Mouse (Mus musculus) liver, embryonic 16.5 days (tissue): ENCODE results near the gene Tenm3. TPM values are rescaled to one million over a fixed set of nuclear protein-coding genes. Genes with fewer than 3 reads are reported as not detected.

Experiments used
- ATAC-seq: fragments of 200-750 bp; cut with Nextera tagmentation; 2 replicates; pipeline ENCODE4 v1.8.0; 2017; ENCODE audit warnings: low read depth, mild to moderate bottlenecking, moderate number of reproducible peaks, moderate library complexity
- H3K27ac ChIP-seq: fragments of 300-500 bp; sonication (generic); 2 replicates; pipeline ENCODE4 v1.5.1; 2014; ENCODE audit warnings: mild to moderate bottlenecking, low read length
- H3K27me3 ChIP-seq: fragments of 300-500 bp; sonication (generic); 2 replicates; pipeline ENCODE4 v1.6.1; 2014; ENCODE audit warnings: low read depth, low read length, mixed read lengths; ENCODE audit not compliant: control insufficient read depth, insufficient read depth
- H3K36me3 ChIP-seq: fragments of 300-500 bp; sonication (generic); 2 replicates; pipeline ENCODE4 v1.6.1; 2014; ENCODE audit warnings: mild to moderate bottlenecking; ENCODE audit not compliant: control insufficient read depth, insufficient read depth
- H3K4me1 ChIP-seq: fragments of 300-500 bp; sonication (generic); 2 replicates; pipeline ENCODE4 v1.6.1; 2014; ENCODE audit warnings: low read depth, low read length, mixed read lengths; ENCODE audit not compliant: control insufficient read depth
- H3K4me2 ChIP-seq: fragments of 300-500 bp; sonication (generic); 2 replicates; pipeline ENCODE4 v1.6.1; 2014; ENCODE audit warnings: low read depth, low read length, mixed read lengths
- H3K4me3 ChIP-seq: fragments of 300-500 bp; sonication (generic); 2 replicates; pipeline ENCODE4 v1.5.1; 2014; ENCODE audit warnings: low read depth, mild to moderate bottlenecking, low read length
- H3K9ac ChIP-seq: fragments of 300-500 bp; sonication (generic); 2 replicates; pipeline ENCODE4 v1.6.1; 2014; ENCODE audit warnings: low read depth, low read length
- H3K9me3 ChIP-seq: fragments of 300-500 bp; sonication (generic); replicated peaks from 2 replicates; pipeline ENCODE4 v1.6.1; 2016; ENCODE audit warnings: low read length; ENCODE audit not compliant: control insufficient read depth
- WGBS: fragments of 180-500 bp; shearing (Covaris S2); extraction: QIAGEN DNeasy Blood & Tissue Kit; methylation state at CpG from one replicate; pipeline ENCODE4 v1.1.7; 2014; ENCODE audit not compliant: insufficient replicate concordance; 5-methylcytosine and 5-hydroxymethylcytosine counted together
- polyA plus RNA-seq: library from polyadenylated mRNA; unstranded; fragments of >200 nt; fragmentation: Nextera tagmentation; extraction: Ambion mirVana; gene quantifications from 2 replicates; pipeline ENCODE4 v1.2.1, GENCODE M21; 2015

Tenm3 gene
- polyA plus RNA-seq, 1 experiment from 2014 or later = 6.0 TPM

DNA sequence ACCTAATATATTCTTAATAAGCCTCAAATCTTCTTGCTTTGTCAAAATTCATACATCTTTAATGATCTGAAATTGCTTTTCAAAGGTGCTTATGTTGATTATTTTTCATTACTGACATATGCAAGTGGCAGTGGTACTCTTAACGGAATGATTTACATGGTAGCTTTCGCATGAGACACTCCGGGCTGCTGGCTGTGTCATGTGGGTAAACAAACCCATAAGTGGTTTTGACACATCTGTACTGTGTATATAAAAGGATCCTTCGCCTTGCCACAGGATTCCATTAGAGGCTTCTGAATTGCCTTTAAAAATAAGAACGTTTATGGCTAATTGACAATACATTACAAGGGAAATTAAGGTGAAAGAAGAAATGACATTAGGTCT lies 529.8 kb downstream of the Tenm3 start:
- Histone ChIP-seq H3K4me2 (no peak overlapping the region), H3K9ac (no peak overlapping the region), H3K4me3 (no peak overlapping the region), H3K9me3 (no peaks in the 10 kb centered on the region), H3K4me1 (no peaks in the 10 kb centered on the region), H3K27me3 (no peaks in the 10 kb centered on the region), H3K27ac (no peak overlapping the region), H3K36me3 (no peaks in the 10 kb centered on the region)
- no peak for ATAC-seq
- WGBS = 69% methylated on average over 5 of the region's 5 CpGs

- WGBS = 67% methylated on average over 11 of the region's 11 CpGs
- H3K4me3 ChIP-seq = no peak overlapping the region
- H3K4me2 ChIP-seq = no peak overlapping the region
- no peak overlapping the region for H3K9ac ChIP-seq
- H3K36me3 ChIP-seq = no peaks in the 10 kb centered on the region
- no peak overlapping the region for H3K27ac ChIP-seq
- no peak for ATAC-seq
- no peaks in the 10 kb centered on the region for H3K9me3 ChIP-seq
- no peaks in the 10 kb centered on the region for H3K27me3 ChIP-seq
- no peaks in the 10 kb centered on the region for H3K4me1 ChIP-seq
Measured at GRCm38 (mm10) chr8:48313210-48313984, 530.4 kb downstream of the Tenm3 start.

DNA sequence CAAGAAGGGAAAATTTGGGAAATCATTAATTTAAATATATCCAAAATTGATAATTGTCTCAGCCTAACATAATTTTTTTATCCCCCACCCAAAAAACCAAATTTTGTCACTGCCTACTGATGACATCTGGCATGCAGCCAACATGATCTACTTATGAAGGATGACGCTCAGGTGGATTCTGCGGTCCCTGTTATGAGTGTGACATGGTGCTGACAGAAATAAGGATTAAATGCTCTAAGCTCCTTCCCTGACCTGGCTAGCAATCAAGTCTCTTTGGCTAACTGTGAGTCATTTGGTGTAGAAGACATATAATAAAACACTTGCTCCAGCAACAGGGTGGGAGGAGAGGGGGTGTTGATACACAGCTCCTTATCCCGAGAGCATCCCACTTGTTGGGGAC lies 532.0 kb downstream of the Tenm3 start:
- Histone ChIP-seq H3K9me3 (no peaks in the 10 kb centered on the region), H3K4me3 (no peak overlapping the region), H3K27ac (no peak overlapping the region), H3K9ac (no peak overlapping the region), H3K36me3 (no peaks in the 10 kb centered on the region), H3K4me1 (no peaks in the 10 kb centered on the region), H3K27me3 (no peaks in the 10 kb centered on the region), H3K4me2 (no peak overlapping the region)
- ATAC-seq = no peak
- WGBS = 69% methylated on average over 3 of the region's 3 CpGs

DNA sequence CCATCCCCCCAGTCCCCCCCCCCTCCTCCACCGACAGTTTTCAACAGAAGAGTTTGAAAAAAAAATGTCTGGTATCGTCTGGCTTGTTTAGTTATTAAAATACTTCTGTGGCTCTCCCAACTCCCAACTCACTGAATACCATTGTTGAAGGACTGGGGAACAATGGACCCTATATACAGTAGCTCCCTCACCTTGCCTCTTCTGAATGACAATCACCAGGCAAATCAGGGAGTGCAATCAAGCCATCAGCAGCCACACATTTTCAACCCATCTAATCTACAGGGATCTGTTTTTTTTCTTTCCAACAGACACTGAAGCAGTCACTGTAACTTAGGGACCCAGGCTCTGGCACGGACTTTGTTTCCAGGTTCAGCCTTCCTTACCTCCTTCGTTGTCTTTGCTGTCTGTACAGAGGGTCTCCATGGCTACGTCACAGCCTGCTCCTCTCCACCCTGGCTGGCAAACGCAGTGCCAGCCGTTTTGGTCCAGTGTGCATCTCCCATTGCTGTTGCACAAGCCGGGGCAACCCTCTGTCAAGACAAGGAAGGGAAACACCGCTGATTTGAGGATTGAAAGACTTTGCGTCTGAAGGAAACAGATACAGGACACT lies 533.4 kb downstream of the Tenm3 start:
- Histone ChIP-seq H3K9ac (no peak overlapping the region), H3K4me2 (no peak overlapping the region), H3K9me3 (no peaks in the 10 kb centered on the region), H3K4me1 (no peaks in the 10 kb centered on the region), H3K27ac (no peak overlapping the region), H3K4me3 (no peak overlapping the region), H3K27me3 (no peaks in the 10 kb centered on the region), H3K36me3 (no peaks in the 10 kb centered on the region)
- ATAC-seq = no peak
- WGBS = 53% methylated on average over 10 of the region's 10 CpGs

DNA sequence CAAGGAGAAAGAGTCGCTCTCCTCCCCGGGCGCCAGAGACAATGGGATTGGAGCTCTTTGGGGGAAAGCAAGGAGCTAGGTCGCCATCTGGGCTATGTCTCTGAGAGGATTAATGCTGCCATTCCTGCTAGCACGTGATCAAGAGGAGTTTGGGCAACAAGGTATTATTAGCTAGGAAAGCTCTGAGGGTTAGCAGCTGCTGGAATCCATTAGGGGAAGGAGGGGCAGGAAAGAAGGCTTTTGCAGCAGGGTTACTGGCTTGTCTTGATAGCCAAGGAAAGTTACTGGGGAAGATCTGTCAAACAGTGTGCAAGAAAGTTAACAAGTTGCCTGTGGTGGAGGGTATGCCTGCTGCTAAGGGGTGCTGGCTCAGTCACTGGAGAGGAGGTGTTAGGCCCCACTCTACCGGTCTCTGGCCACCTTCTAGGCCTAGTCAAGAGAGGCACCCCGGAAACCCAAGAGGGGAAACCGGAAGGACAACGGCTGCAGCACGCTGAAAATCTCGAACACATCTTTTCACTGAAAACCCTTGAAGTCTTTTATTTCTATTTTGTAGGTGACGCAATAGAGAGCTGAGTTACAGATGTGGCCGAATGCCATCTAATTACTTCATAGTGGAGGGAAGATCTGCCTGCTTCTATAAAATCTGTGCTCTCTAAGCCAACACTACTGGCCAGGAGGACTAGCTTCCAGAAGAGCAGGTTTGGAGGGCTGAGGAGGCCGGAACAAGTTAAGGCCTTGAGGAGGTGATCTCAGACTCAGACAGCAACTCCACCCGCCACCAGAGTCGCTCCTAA lies 534.4 kb downstream of the Tenm3 start:
- no peaks in the 10 kb centered on the region for H3K36me3 ChIP-seq
- ATAC-seq = no peak
- H3K4me2 ChIP-seq = no peak overlapping the region
- 59% methylated on average over 16 of the region's 16 CpGs for WGBS
- no peak overlapping the region for H3K9ac ChIP-seq
- H3K27ac ChIP-seq = no peak overlapping the region
- no peaks in the 10 kb centered on the region for H3K4me1 ChIP-seq
- H3K27me3 ChIP-seq = no peaks in the 10 kb centered on the region
- no peak overlapping the region for H3K4me3 ChIP-seq
- H3K9me3 ChIP-seq = no peaks in the 10 kb centered on the region

- H3K9me3 ChIP-seq = no peaks in the 10 kb centered on the region
- no peaks in the 10 kb centered on the region for H3K4me1 ChIP-seq
- H3K4me3 ChIP-seq = no peak overlapping the region
- H3K27me3 ChIP-seq = no peaks in the 10 kb centered on the region
- 58% methylated on average over 7 of the region's 7 CpGs for WGBS
- no peak overlapping the region for H3K4me2 ChIP-seq
- no peak for ATAC-seq
- H3K36me3 ChIP-seq = no peaks in the 10 kb centered on the region
- no peak overlapping the region for H3K27ac ChIP-seq
- no peak overlapping the region for H3K9ac ChIP-seq
Measured at GRCm38 (mm10) chr8:48304224-48304623, 539.5 kb downstream of the Tenm3 start.

- Histone ChIP-seq H3K4me1 (no peaks in the 10 kb centered on the region), H3K9me3 (no peaks in the 10 kb centered on the region), H3K4me3 (no peak overlapping the region), H3K36me3 (no peaks in the 10 kb centered on the region), H3K9ac (no peak overlapping the region), H3K4me2 (no peak overlapping the region), H3K27ac (no peak overlapping the region), H3K27me3 (no peaks in the 10 kb centered on the region)
- ATAC-seq = no peak
- 71% methylated on average over 12 of the region's 12 CpGs for WGBS
Measured at GRCm38 (mm10) chr8:48300613-48301037, 543.1 kb downstream of the Tenm3 start.

DNA sequence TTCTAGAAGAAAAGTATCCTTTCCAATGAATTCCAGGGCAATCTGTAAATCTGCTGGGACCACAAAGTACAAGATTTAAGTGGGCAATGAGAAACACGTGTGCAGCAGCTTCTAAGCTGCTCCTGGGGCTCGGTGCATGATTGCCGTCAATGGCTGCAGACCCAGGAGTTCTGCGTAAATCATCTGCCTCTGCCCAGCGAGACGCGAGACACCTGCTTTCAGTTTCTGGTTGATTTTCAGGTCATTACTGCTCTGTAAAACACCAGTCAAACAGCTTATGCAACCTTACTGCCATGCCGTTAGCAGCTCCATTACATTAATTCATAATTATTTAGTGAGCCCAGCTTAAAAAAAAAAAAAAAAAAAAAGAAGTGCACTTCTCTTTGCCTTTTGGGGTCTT lies 543.7 kb downstream of the Tenm3 start:
- no peaks in the 10 kb centered on the region for H3K9me3 ChIP-seq
- WGBS = 59% methylated on average over 8 of the region's 8 CpGs

GRCm38 (mm10) chr8:48299341-48299740 lies 544.4 kb downstream of the Tenm3 start:
- no peak for ATAC-seq
- no peaks in the 10 kb centered on the region for H3K9me3 ChIP-seq
- H3K4me1 ChIP-seq = no peaks in the 10 kb centered on the region
- WGBS = 75% methylated on average over 12 of the region's 12 CpGs
- H3K4me2 ChIP-seq = no peak overlapping the region
- no peaks in the 10 kb centered on the region for H3K27me3 ChIP-seq
- H3K9ac ChIP-seq = no peak overlapping the region
- H3K27ac ChIP-seq = no peak overlapping the region
- no peaks in the 10 kb centered on the region for H3K36me3 ChIP-seq
- no peak overlapping the region for H3K4me3 ChIP-seq

More for the DNA sequence above, 543.7 kb downstream of the Tenm3 start:
- no peaks in the 10 kb centered on the region for H3K36me3 ChIP-seq
- H3K4me2 ChIP-seq = no peak overlapping the region
- no peak overlapping the region for H3K9ac ChIP-seq
- H3K27me3 ChIP-seq = no peaks in the 10 kb centered on the region
- H3K27ac ChIP-seq = no peak overlapping the region
- no peaks in the 10 kb centered on the region for H3K4me1 ChIP-seq
- H3K4me3 ChIP-seq = no peak overlapping the region
- ATAC-seq = no peak
